Mouse (Mus musculus): ENCODE data around the gene Snu13.

DNA sequence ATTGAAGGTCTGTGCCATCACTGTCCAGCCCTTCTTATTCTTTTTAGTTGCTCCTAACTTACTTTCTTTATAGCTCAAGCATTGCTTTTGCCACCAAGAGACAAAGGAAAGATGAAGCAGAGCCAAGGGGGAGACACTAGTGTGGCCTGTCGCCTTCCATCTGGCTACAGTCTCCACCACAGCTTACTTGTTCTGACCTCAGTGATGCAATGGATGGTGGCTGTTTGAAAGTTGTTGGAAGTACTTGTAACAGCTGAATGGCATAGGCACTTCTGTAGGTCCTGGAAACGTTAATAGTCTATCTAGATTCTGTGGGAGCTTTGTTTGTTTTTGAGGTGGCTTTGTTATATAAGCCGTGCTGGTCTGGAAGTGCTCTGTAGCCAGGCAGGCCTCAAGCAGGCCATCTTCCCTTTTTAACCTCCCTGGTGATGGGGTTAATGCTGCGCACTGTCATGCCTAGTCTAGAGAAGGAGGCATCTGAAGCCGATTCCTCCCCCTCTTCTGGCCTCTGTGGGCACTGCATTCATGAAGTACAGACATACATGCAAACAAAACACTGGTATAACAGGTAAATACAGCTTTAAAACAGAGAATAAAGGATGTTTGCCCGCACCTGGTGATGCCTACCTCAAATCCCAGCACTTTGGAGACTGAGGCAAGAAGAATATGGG is 23.3 kb downstream of the Snu13 start:
- no peak for TF ChIP-seq GATA1 (IDR thresholded peaks at IDR 0.05; ENCODE audit: borderline replicate concordance, low read length)
- no peak for TF ChIP-seq FLI1 (IDR thresholded peaks at IDR 0.05; ENCODE audit: low read length)
